Mouse (Mus musculus) CH12.LX (cell line): ENCODE results near the gene 6030408B16Rik. TPM values are rescaled to one million over a fixed set of nuclear protein-coding genes. Genes with fewer than 3 reads are reported as not detected.
A peak's percentile ranks its signal among the peaks of the same experiment; 100 is the strongest.

Experiments
- DNase-seq: peaks from one replicate; pipeline ENCODE4 v3.0.0-alpha.2; 2013; ENCODE audit errors: extremely low read depth
- H3K27ac ChIP-seq: 2 replicates; pipeline ENCODE4 v1.5.1; 2012; ENCODE audit warnings: low read depth, mild to moderate bottlenecking, control low read depth, moderate library complexity; ENCODE audit not compliant: insufficient read depth
- H3K27me3 ChIP-seq: replicated peaks from 2 replicates; pipeline ENCODE3; 2012; ENCODE audit warnings: inconsistent platforms
- H3K36me3 ChIP-seq, 2 experiments: replicated peaks in 1 of 2; 2 replicates each; pipeline versions ENCODE3 to v1.6.1; 2012; ENCODE audit warnings: inconsistent platforms in 1 of 2, low read length in 1 of 2, mild to moderate bottlenecking in 1 of 2, mixed read lengths in 1 of 2, moderate library complexity in 1 of 2; ENCODE audit not compliant: control insufficient read depth in 1 of 2, insufficient read depth in 1 of 2
- H3K4me1 ChIP-seq, 2 experiments: 2 replicates each; pipeline ENCODE4 v1.6.1; 2012; ENCODE audit warnings: inconsistent platforms in 1 of 2, moderate library complexity in 1 of 2; ENCODE audit not compliant: insufficient read depth in 2 of 2, control insufficient read depth in 1 of 2
- H3K4me2 ChIP-seq: 2 replicates; pipeline ENCODE4 v1.6.1; 2012; ENCODE audit warnings: low read depth, mild to moderate bottlenecking, control low read depth; ENCODE audit not compliant: poor library complexity, insufficient read depth, severe bottlenecking
- H3K4me3 ChIP-seq, 3 experiments: fragments of 150-350 bp in 1 of 3; sonication (generic) in 1 of 3; replicated peaks in 1 of 3; 2 replicates each; pipeline versions ENCODE3 to v1.5.1; 2011 to 2012; ENCODE audit warnings: low read depth in 2 of 3, low read length in 2 of 3, mild to moderate bottlenecking in 2 of 3, moderate library complexity in 2 of 3, control low read depth in 1 of 3, improper control_type of control experiment in 1 of 3, inconsistent platforms in 1 of 3, mixed read lengths in 1 of 3; ENCODE audit not compliant: poor library complexity in 1 of 3
- H3K79me2 ChIP-seq: replicated peaks from 2 replicates; pipeline ENCODE4 v1.6.1; 2012; ENCODE audit warnings: mild to moderate bottlenecking, moderate library complexity; ENCODE audit not compliant: control insufficient read depth, poor library complexity, insufficient read depth, severe bottlenecking; ENCODE audit errors: extremely low read depth
- H3K9ac ChIP-seq: 2 replicates; pipeline ENCODE4 v1.6.1; 2012; ENCODE audit warnings: low read depth, mild to moderate bottlenecking, control low read depth, moderate library complexity; ENCODE audit not compliant: insufficient read depth
- H3K9me3 ChIP-seq: replicated peaks from 2 replicates; pipeline ENCODE3; 2012; ENCODE audit warnings: low read length, inconsistent platforms, mixed read lengths
- BHLHE40 ChIP-seq: IDR thresholded peaks from 2 replicates; pipeline ENCODE4 v1.6.1; 2011; ENCODE audit warnings: mild to moderate bottlenecking, low read depth, low read length, improper control_type of control experiment
- CHD2 ChIP-seq: IDR thresholded peaks from 2 replicates; pipeline ENCODE4 v1.6.1; 2011; ENCODE audit warnings: low read length, improper control_type of control experiment
- ETS1 ChIP-seq: conservative IDR thresholded peaks from 2 replicates; pipeline ENCODE4 v1.6.1; 2012; ENCODE audit warnings: low read depth, mild to moderate bottlenecking, inconsistent platforms, low read length, improper control_type of control experiment, moderate library complexity
- GABPA ChIP-seq: IDR thresholded peaks from 2 replicates; pipeline ENCODE4 v1.6.1; 2012; ENCODE audit warnings: low read depth, low read length, improper control_type of control experiment, inconsistent platforms; ENCODE audit not compliant: insufficient replicate concordance
- HCFC1 ChIP-seq: IDR thresholded peaks from 2 replicates; pipeline ENCODE4 v1.6.1; 2012; ENCODE audit warnings: low read depth, mild to moderate bottlenecking, inconsistent platforms, low read length, improper control_type of control experiment
- IRF4 ChIP-seq: IDR thresholded peaks from 2 replicates; pipeline ENCODE4 v1.6.1; 2014; ENCODE audit warnings: low read depth, mild to moderate bottlenecking, inconsistent platforms, low read length, improper control_type of control experiment
- MAZ ChIP-seq: IDR thresholded peaks from 2 replicates; pipeline ENCODE4 v1.6.1; 2012; ENCODE audit warnings: low read depth, mild to moderate bottlenecking, inconsistent platforms, low read length, improper control_type of control experiment, moderate library complexity
- MEF2A ChIP-seq: IDR thresholded peaks from 2 replicates; pipeline ENCODE4 v1.6.1; 2014; ENCODE audit warnings: low read depth, mild to moderate bottlenecking, inconsistent platforms, low read length, improper control_type of control experiment, borderline replicate concordance
- MYC ChIP-seq: IDR thresholded peaks from 2 replicates; pipeline ENCODE4 v1.6.1; 2011; ENCODE audit warnings: low read depth, mild to moderate bottlenecking, improper control_type of control experiment, low read length
- NELFE ChIP-seq: IDR thresholded peaks from 2 replicates; pipeline ENCODE4 v1.6.1; 2011; ENCODE audit warnings: low read depth, low read length, improper control_type of control experiment
- NRF1 ChIP-seq: IDR thresholded peaks from 2 replicates; pipeline ENCODE4 v1.6.1; 2014; ENCODE audit warnings: low read depth, mild to moderate bottlenecking, inconsistent platforms, low read length, improper control_type of control experiment, moderate library complexity
- RAD21 ChIP-seq: IDR thresholded peaks from 2 replicates; pipeline ENCODE4 v1.6.1; 2011; ENCODE audit warnings: low read depth, mild to moderate bottlenecking, low read length, improper control_type of control experiment, moderate library complexity
- RCOR1 ChIP-seq: conservative IDR thresholded peaks from 2 replicates; pipeline ENCODE4 v1.6.1; 2012; ENCODE audit warnings: low read depth, mild to moderate bottlenecking, inconsistent platforms, low read length, improper control_type of control experiment
- TCF12 ChIP-seq: IDR thresholded peaks from 2 replicates; pipeline ENCODE4 v1.6.1; 2014; ENCODE audit warnings: low read depth, mild to moderate bottlenecking, inconsistent platforms, low read length, improper control_type of control experiment
- UBTF ChIP-seq: IDR thresholded peaks from 2 replicates; pipeline ENCODE4 v1.6.1; 2012; ENCODE audit warnings: low read depth, mild to moderate bottlenecking, inconsistent platforms, low read length, improper control_type of control experiment, moderate library complexity
- USF1 ChIP-seq: IDR thresholded peaks from 2 replicates; pipeline ENCODE4 v1.6.1; 2014; ENCODE audit warnings: low read depth, mild to moderate bottlenecking, inconsistent platforms, low read length, improper control_type of control experiment
- USF2 ChIP-seq: conservative IDR thresholded peaks from 2 replicates; pipeline ENCODE4 v1.6.1; 2011; ENCODE audit warnings: low read depth, low read length, improper control_type of control experiment
- ZC3H11A ChIP-seq: IDR thresholded peaks from 2 replicates; pipeline ENCODE4 v1.6.1; 2012; ENCODE audit warnings: low read depth, mild to moderate bottlenecking, inconsistent platforms, low read length, improper control_type of control experiment
- ZMIZ1 ChIP-seq: IDR thresholded peaks from 2 replicates; pipeline ENCODE4 v1.6.1; 2012; ENCODE audit warnings: low read depth, mild to moderate bottlenecking, inconsistent platforms, low read length, improper control_type of control experiment
- dilution Hi-C: fragments of 300-500 bp; cut with MboI; formaldehyde crosslinking; loops from 2 replicates; pipeline ENCODE4 v1.14.3; 2020; ENCODE audit warnings: low sequenced_read_pairs; ENCODE audit not compliant: extremely low pct_unique_long_range_greater_than_20kb, extremely low pct_ligation_motif_present
- in situ Hi-C: fragments of 300-500 bp; cut with MboI; formaldehyde crosslinking; loops from 3 replicates; pipeline ENCODE4 v1.14.3; 2019; ENCODE audit warnings: low sequenced_read_pairs, low pct_ligation_motif_present, low pct_unique_long_range_greater_than_20kb, mixed read lengths
- polyA plus RNA-seq: library from polyadenylated mRNA; unstranded; fragments of >175 nt; gene quantifications from 2 replicates; pipeline ENCODE4 v1.2.1, GENCODE M21; 2012; ENCODE audit warnings: low read depth; ENCODE audit not compliant: insufficient read length
- total RNA-seq, 2 experiments: library from RNA; depleted of rRNA; stranded (reverse); fragments of 300-350 nt in 1 of 2; fragments of >200 nt in 1 of 2; gene quantifications; 2 replicates each; pipeline ENCODE4 v1.2.3; 2012 to 2014

6030408B16Rik gene
- total and polyA plus RNA-seq, 3 experiments, result 0.13 to 0.17 TPM; not detected in 1

GRCm38 (mm10) chr15:101256463-101257206 lies 36.4 kb upstream of the 6030408B16Rik start (continued):
- peak; percentile 47 for TF ChIP-seq USF2
- TF ChIP-seq NELFE, result no peak
- no peak for TF ChIP-seq RCOR1
- peak; percentile 81 for TF ChIP-seq ETS1
- TF ChIP-seq ZC3H11A, result no peak
- peak; percentile 50; the same call in 1 of the 2 replicates for TF ChIP-seq TCF12
- no peak for TF ChIP-seq CHD2
- TF ChIP-seq IRF4, result peak; percentile 36; the same call in 1 of the 2 replicates
- TF ChIP-seq BHLHE40, result peak; percentile 67
- peak; percentile 34 for TF ChIP-seq USF1
- TF ChIP-seq UBTF, result no peak
- TF ChIP-seq, all 38 proteins: peak for 10

- Histone ChIP-seq H3K4me1 (peaks cover 35 to 70% of the 10 kb centered on the region in 2 experiments), H3K9ac (no peak overlapping the region), H3K27me3 (peaks cover 18% of the 10 kb centered on the region), H3K9me3 (no peaks in the 10 kb centered on the region), H3K4me3 (no peak overlapping the region), H3K79me2 (no peaks in the 10 kb centered on the region), H3K36me3 (no peaks in the 10 kb centered on the region), H3K27ac (no peak overlapping the region), H3K4me2 (no peak overlapping the region)
- DNase-seq, result no peak
- TF ChIP-seq RCOR1 (no peak), BHLHE40 (peak; percentile 7; the same call in 1 of the 2 replicates), ZC3H11A (no peak)
- in situ Hi-C loops (no loop called here), dilution Hi-C loops (no loop called here)
These were observed 34.6 kb upstream of the 6030408B16Rik start for GRCm38 (mm10) chr15:101258420-101258819.

- no peak for DNase-seq
- H3K27me3 ChIP-seq, result peaks cover 19% of the 10 kb centered on the region
- no peaks in the 10 kb centered on the region for H3K79me2 ChIP-seq
- dilution Hi-C loops (no loop called here), in situ Hi-C loops (no loop called here)
- no peak overlapping the region for H3K4me3 ChIP-seq
- no peak overlapping the region for H3K4me2 ChIP-seq
- H3K9ac ChIP-seq, result no peak overlapping the region
- no peaks in the 10 kb centered on the region for H3K9me3 ChIP-seq
- H3K36me3 ChIP-seq, result no peaks in the 10 kb centered on the region
- H3K4me1 ChIP-seq, result peaks cover 29 to 58% of the 10 kb centered on the region in 2 experiments
- no peak for TF ChIP-seq RAD21
- TF ChIP-seq ETS1, result no peak
- TF ChIP-seq MEF2A, result no peak
- no peak for TF ChIP-seq NRF1
- TF ChIP-seq HCFC1, result no peak
- no peak for TF ChIP-seq MAZ
- TF ChIP-seq GABPA, result no peak
- no peak for TF ChIP-seq ZMIZ1
- no peak for TF ChIP-seq MYC
- H3K27ac ChIP-seq, result no peak overlapping the region
These were observed 33.1 kb upstream of the 6030408B16Rik start for GRCm38 (mm10) chr15:101259922-101260321.
